Mouse (Mus musculus) lung, postnatal 14 days (tissue): ENCODE results near the gene Naa25.

Experiments
- DNase-seq: peaks from one replicate; pipeline ENCODE4 v3.0.0; 2021

The Naa25 gene

DNA sequence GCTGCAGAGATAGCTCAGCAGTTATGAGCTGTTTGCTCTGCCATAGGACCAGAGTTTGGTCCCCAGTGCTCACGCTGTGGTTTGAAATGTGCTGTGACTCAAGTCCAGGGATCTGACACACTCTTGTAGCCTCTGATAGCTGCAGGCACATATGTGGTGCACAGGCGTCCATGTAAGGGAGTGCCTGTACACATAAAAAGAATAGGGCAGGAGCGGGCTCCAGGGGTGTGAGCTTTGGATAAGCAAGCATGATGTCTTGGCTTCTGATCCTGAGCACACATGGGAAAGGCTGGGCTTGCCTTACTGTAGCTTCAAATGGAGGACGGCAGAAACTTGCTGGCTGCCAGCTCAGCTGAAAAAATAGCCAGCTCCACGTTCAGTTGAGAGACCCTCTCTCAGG, 2.1 kb upstream of the Naa25 start:
- DNase-seq, result no peak

DNA sequence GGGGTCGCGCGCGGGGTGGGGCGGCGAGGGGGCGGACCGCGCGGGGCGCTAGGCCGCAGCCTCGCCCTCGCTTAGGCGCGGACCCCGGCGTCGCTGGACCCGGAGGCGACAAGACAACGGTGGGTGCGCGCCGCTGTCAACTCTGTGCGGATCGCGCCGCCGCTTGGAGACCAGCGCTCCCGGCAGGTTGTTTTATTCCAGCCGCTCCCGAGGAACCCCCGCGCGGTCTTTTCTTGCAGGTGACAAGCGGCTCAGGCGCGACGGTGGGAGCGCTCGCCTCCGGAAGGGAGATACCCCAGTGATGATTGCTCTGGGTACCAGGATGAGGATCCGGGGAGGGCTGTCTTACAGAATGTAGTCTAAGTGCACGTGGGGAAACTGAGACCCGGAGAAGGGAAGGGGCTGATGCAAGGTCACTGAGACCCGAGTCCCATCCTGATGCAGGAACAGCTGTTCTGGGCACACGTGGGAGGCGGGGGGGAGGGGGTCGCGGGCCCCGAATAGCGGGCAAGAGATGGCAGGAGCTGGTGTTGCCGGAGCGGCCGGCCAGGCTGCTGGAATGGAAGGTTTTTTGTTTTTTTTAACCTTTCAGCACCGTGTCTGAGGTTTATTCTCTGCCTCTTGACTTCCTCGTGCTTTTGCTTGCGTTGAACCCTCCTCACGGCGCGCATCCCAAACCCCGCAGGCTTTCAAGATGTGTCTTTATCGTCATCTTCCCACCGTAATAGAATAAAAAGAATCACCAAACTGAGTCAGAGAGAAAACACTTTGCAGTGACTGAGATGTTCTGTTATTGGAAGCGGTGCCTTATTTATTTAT, 619 bp downstream of the Naa25 start:
- no peak for DNase-seq

DNA sequence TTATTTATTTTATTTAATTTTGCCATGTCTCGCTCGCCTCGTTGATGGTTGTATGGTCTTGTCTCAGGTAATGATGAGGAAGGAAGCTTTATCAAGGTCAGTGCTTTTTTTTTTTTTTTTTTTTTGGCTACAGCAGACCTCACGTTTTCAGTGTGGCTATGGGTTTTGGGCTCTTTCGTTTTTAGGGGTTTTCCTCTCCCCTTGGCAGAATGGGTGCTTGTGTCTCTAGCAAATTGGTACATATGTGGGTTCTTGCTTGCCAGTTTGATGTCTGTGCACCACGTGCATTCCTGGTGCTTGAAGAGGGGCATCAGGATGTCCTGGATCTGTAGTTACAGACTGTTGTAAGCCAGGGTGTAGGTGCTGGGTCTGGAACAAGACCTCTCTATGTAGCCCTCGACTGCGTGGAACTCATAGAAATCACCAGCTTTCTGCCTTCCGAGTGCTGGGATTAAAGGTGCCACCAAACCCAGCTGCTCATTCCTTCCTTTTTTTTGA, 1.3 kb downstream of the Naa25 start:
- no peak for DNase-seq

DNA sequence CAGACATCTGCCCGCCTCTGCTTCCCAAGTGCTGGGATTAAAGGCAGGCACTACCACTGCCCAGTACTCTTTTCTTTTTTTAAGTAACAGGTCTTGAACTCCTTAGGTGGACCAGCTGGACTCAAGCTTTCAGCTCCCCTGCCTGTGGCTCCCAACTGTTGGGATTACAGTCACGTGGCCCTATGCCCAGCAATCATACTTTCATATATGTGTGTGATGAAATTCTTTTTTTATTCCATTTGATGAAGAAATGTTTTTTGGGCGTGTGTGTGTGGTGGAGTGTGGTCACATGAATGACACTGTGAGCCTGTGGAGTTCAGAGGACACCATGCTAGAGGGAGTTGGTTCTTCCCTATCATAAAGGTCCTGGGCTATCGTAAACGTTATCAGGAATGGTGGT, 1.8 kb downstream of the Naa25 start:
- DNase-seq, result no peak

DNA sequence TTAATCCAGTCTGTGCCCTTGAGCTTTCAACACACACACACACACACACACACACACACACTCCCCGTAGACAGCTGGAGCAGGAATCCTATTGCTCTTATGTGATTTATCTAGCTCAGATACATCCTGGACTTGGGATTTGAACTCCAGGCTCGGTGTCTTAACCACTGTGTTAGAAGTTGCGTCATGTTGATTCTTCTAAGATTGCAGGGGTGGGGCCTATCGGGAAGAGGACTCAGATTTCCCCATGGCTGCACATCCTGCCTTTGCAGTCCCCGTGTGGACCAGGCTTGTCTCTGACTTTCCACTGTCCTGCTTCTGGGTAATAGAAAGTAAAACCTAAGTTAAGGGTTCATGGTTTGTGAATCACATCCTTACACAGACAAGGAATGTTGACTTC, 2.3 kb downstream of the Naa25 start:
- DNase-seq, result no peak

- no peak for DNase-seq
Observed at GRCm38 (mm10) chr5:121400849-121401248, 3.1 kb downstream of the Naa25 start.

- DNase-seq, result no peak
Observed at GRCm38 (mm10) chr5:121407856-121408255, 10.1 kb downstream of the Naa25 start.

- no peak for DNase-seq
Observed at GRCm38 (mm10) chr5:121410975-121411374, 13.2 kb downstream of the Naa25 start.

DNA sequence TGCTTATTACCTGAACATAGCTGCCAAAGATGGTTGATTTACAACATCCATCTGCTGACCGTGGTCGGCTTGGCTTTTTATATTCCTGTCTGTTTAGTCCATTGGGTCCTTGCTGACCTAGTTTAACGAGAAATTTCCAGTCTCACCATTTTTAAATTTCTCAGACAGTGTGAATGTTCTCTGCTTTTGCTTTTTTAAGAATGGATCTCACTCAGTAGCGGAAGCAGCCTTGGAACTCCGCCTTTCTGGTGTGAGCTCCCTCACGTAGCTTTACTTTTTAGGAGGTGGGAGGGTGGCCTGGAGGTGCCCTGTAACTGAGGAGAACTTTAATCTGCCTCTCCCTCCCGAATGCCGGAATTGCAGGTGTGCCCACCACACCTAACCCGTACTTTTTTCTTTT, 23.0 kb downstream of the Naa25 start:
- DNase-seq, result no peak

DNA sequence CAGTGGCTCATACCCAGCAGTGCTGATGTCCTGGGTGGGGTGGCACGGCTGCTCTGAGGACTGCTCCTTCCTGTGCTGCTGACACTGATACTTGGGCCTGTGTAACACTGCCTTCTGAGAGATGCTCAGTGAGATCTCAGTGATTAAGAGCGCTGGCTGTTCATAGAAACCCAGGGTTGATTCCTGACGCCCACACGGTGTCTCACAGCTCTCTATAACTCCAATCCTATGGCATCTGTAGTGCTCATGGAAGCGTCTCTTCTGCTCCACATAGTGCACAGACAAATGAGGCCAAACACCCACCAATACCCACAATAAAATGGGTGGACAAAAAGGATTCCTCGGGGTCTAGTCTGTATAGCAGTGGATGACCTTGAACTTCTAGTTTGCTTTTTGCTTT, 25.1 kb downstream of the Naa25 start:
- DNase-seq, result no peak

GRCm38 (mm10) chr5:121423297-121423696, 25.6 kb downstream of the Naa25 start:
- no peak for DNase-seq

DNA sequence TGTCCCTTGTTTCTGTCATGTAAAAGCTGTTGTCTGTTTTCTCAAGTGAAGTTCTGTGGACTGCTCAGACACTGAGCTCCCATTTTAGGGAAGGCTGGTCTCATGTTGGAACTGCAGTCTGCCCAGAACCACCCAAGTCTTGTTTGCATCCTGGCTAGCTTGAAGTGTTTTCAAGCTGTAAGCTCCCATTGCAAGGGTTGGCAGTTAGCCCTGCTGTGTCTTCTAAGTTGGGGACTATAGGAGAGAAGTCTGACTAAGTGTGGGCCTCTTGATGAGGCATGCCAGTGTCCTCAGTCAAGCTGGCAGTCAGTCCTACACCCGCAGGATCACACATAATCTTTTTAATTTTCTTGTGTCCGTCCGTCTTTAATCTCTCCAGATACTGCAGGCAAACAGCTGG, 31.2 kb downstream of the Naa25 start:
- DNase-seq, result no peak

DNA sequence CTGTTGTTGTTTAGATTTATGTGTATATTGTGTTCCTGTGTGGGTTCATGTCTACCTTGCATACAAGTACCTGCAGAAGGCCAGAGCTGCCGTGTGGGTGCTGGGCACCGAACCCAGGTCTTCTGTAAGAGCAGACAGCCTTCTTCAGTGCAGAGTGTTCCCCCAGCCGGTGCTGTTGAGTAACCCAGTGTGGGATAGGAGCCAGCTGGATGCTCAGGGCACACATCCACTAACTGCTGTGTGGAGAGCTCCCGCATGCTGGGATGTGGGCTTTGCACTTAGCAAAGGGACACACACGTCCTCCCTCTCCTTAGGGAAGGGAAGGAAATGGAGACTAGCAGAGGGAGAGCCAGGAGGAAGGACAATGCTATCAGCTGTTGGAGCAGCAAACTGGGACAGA, 40.4 kb downstream of the Naa25 start:
- DNase-seq, result peak; percentile 23

- DNase-seq, result no peak
Observed at GRCm38 (mm10) chr5:121438756-121439155, 41.0 kb downstream of the Naa25 start.

DNA sequence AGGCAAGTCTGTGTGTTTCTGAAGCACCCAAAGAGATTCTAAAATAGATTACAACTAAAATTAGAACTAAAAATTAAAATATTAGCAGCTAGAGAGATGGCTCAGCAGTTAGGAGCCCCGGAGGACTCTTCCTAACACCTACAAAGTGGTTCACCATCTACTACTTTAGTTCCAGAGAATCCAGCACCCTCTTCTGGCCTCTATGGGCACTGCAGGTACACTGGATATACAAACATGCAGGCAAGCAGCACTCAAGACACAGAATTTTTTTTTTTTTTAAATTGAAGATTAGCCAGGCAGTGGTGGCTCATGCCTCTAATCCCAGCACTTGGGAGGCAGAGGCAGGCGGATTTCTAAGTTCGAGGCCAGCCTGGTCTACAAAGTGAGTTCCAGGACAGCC, 45.8 kb downstream of the Naa25 start:
- peak; percentile 49 for DNase-seq

DNA sequence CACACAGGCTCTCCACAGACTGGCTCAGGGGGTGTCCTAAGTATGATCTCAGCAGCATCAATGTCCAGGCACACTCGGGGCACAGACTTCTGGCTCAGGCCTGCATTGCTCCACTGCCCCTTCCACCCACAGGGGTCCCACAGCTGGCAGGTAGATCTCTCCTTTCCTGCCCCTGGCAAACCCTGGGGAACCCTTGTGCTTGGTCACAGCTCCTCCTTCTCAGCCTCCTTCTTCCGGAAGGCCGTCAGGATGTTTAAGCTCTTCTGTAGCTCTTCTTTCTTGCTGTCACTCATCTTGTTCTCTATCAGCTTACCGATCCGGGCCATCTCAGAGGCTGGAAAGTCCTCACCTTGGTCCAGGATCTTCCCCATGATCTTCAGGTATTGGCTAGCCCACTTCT, 47.1 kb downstream of the Naa25 start:
- DNase-seq, result no peak

GRCm38 (mm10) chr5:121448450-121448849, 50.7 kb downstream of the Naa25 start:
- DNase-seq, result peak; percentile 18

DNA sequence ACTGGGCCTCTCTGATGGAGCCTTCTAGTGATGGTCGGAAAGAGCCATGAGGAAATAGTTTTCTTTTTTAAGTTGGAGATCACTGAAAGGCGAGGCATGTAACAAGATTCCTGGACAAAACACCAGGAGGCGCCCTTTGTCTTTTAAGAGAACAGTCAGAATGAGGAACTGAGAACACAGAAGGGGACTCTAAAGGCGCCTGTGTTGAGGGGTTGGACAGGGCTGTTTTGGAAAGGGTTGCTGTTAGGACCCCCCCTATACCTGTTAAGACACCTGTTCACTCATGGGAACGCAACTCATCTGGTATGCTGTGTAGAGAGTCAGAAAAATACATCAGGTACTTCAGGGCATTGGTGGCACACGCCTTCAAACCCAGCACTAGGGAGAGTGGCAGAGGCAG, 52.2 kb downstream of the Naa25 start:
- DNase-seq, result peak; percentile 80

DNA sequence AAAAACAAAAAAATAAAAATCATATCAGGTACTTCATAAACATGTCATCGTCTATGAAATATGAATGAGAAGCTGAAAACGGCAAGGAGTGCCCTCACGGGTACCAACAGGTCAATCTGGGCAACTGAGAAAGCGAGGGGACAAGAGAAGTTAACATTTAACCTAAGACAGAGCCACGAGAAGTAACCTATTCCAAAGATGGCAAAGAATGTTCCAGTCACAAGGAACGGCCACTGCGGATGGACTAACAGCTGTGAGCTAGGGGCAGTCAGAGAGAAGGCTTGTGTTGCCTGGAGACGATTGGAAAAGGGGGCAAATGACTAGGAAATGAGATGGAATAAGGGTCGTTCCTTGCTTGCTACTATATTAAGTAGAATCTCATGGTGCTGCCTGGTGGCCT, 52.7 kb downstream of the Naa25 start:
- DNase-seq, result no peak

DNA sequence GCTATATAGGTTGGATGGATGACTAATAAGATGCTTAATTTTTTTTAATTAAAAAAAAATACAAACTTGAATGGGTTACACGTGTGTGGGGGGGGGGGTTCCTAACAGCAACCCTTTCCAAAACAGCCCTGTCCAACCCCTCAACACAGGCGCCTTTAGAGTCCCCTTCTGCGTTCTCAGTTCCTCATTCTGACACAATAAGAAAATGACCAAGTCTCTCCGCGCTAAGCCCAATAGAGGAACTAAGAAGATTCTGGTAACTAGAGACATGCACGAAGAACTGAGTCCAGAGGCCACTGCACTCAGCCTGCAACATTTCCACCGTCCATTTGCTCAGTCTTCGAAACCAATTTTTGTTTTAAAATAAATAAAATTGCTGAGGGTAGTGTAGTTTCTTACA, 53.5 kb downstream of the Naa25 start:
- no peak for DNase-seq

DNA sequence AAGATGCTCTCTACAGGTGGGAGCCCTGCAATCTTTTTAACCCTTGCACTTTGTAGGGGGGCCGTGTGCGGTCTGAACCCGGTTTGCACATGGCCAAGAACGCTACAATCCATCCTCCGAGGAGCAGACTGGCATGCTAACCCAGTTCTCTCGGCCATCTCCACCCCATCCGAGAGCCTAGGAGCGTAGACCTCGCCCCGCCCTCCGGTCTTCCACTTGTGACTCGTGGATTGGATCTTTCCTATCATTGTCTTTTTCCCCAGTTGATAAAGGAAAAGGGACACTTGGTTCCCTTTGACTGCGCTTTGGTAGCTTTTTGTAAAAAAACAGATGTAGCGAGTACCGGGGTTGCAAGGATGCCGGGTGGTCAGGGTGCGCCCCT, 53.9 kb downstream of the Naa25 start, which contains the start of gene Tmem116:
TSS of gene Tmem116 (plus strand) at position 250 of the 382 bp plus-strand sequence.
- peak; percentile 40 for DNase-seq

DNA sequence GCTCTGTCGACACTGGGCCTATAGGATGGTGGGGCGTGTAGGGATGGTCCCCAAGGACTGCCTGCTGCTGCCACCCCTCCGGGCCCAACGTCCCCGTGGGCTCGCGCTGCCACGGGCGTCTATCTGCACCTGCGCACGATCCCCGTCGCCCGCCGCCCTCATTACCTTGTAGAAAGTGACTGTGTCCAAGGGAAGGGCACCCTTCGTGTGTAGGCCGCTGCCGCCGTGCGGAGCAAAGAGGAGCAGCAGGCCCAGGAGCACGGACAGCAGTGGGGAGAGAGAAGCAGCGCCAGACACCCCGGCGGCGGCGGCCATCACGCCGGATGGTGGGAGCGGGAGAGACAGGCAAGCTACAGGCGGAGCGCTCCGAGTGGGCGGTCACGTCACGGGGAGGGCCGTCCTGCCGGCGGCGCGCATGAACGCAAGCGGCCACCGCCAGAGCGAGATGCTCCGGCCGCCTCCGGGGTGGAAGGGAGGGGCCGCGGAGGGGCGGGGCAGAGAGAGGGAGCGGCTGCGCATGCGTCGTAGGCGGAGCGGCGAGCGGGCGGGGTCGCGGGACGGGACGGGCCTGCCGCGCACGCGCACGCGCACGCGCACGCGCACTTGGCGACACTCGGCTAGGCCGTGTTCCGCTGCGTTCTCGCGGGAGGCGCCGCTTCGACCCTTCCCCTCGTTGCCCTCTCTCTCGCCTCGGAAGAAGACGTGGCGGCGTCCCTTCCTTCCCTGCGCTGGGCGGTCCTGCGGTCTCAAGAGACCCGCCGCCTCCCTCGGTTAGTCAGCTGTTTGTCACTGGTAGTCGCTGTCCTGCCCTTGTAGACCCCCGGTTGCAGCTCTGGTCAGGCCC, 54.5 kb downstream of the Naa25 start, which contains the start of gene Erp29:
TSS of gene Erp29 (minus strand) at position 481 of the 844 bp plus-strand sequence.
- peak; percentile 99 for DNase-seq

DNA sequence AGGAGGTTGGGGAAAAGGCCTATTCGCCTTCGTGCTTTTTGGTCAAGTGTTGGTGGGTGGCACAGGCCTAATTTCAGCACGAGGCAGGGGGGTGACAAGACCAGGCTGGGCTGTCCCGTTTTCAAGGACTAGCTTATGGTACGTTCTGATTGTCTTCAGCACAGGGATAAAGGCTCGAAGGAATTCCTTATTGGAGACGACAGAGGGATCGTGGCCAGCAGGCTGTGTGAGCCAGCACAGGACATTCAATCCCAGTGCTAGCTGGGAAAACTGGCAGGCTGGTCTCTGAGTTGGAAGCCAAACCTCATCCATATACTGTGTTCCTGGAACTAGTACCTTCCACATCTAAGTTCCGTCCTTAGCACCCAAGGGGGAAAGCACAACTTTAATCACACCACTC, 55.2 kb downstream of the Naa25 start:
- peak; percentile 44 for DNase-seq
